Mouse (Mus musculus): ENCODE results near the gene Wdr27. TPM values are rescaled to one million over a fixed set of nuclear protein-coding genes. Genes with fewer than 3 reads are reported as not detected.
A peak's percentile ranks its signal among the peaks of the same experiment; 100 is the strongest.

Wdr27 gene
- total and polyA plus RNA-seq, 3 experiments = 1.7 to 2.3 (median 2.1) TPM

GRCm38 (mm10) chr17:14906611-14907010 lies 36.3 kb downstream of the Wdr27 start:
- H3K4me1 ChIP-seq (ENCODE audit: control insufficient read depth in 1 of 2, insufficient read depth in 2 of 2) = peaks cover 0 to 11% of the 10 kb centered on the region in 2 experiments; a peak in 2 of 4 replicates
- H3K79me2 ChIP-seq (replicated peaks; ENCODE audit: control insufficient read depth, extremely low read depth, insufficient read depth, poor library complexity, severe bottlenecking) = no peaks in the 10 kb centered on the region
- TF ChIP-seq MYC (IDR thresholded peaks at IDR 0.05; ENCODE audit: low read depth, low read length) = no peak
- no peak for TF ChIP-seq USF2 (conservative IDR thresholded peaks at IDR 0.05; ENCODE audit: low read depth, low read length)
- TF ChIP-seq TBP (conservative IDR thresholded peaks at IDR 0.05; ENCODE audit: low read depth, low read length) = no peak
- TF ChIP-seq MXI1 (IDR thresholded peaks at IDR 0.05; ENCODE audit: low read depth, low read length) = no peak
- no peak for TF ChIP-seq SIN3A (IDR thresholded peaks at IDR 0.05; ENCODE audit: low read length)
- TF ChIP-seq USF1 (IDR thresholded peaks at IDR 0.05; ENCODE audit: low read depth, low read length) = no peak
- no peak for TF ChIP-seq ELF1 (IDR thresholded peaks at IDR 0.05; ENCODE audit: low read depth, low read length)
- no peak for TF ChIP-seq MAZ (IDR thresholded peaks at IDR 0.05; ENCODE audit: low read depth, low read length)
- no peak for TF ChIP-seq SMC3 (IDR thresholded peaks at IDR 0.05; ENCODE audit: low read depth, low read length)
- TF ChIP-seq JUN (IDR thresholded peaks at IDR 0.05; ENCODE audit: insufficient read depth, low read depth, low read length) = no peak
- no peak for TF ChIP-seq TCF12 (IDR thresholded peaks at IDR 0.05; ENCODE audit: low read depth, low read length)
- no peak for TF ChIP-seq RCOR1 (conservative IDR thresholded peaks at IDR 0.05; ENCODE audit: low read depth, low read length)
- TF ChIP-seq CTCF (conservative IDR thresholded peaks at IDR 0.05 in 1 of 2, IDR thresholded peaks at IDR 0.05 in 1 of 2; ENCODE audit: low read depth in 2 of 2, low read length in 2 of 2) = no peak
- no peak overlapping the region for H3K9ac ChIP-seq (ENCODE audit: insufficient read depth, low read depth)
- no peak overlapping the region for H3K4me3 ChIP-seq (replicated peaks in 1 of 3; ENCODE audit: low read depth in 2 of 3, low read length in 2 of 3, poor library complexity in 1 of 3)
- no peaks in the 10 kb centered on the region for H3K9me3 ChIP-seq (replicated peaks; ENCODE audit: low read length)
- H3K4me2 ChIP-seq (ENCODE audit: insufficient read depth, low read depth, poor library complexity, severe bottlenecking) = no peak overlapping the region
- dilution Hi-C loops (cut with MboI; ENCODE audit: extremely low pct_ligation_motif_present, extremely low pct_unique_long_range_greater_than_20kb, low sequenced_read_pairs) = no loop called here
- H3K27me3 ChIP-seq (replicated peaks) = no peaks in the 10 kb centered on the region
- peaks cover 0 to 9% of the 10 kb centered on the region in 2 experiments for H3K36me3 ChIP-seq (replicated peaks in 1 of 2; ENCODE audit: control insufficient read depth in 1 of 2, insufficient read depth in 1 of 2, low read length in 1 of 2)
- in situ Hi-C loops (cut with MboI; ENCODE audit: low pct_ligation_motif_present, low pct_unique_long_range_greater_than_20kb, low sequenced_read_pairs) = loop anchor here (25.0 kb wide), 1 partner anchor 619 kb away; the partner anchor contains the start of gene Smoc2
- no peak for DNase-seq (ENCODE audit: extremely low read depth)
- no peak overlapping the region for H3K27ac ChIP-seq (ENCODE audit: insufficient read depth, low read depth)

- dilution Hi-C loops (cut with MboI; ENCODE audit: extremely low pct_ligation_motif_present, extremely low pct_unique_long_range_greater_than_20kb, low sequenced_read_pairs) (no loop called here), in situ Hi-C loops (cut with MboI; ENCODE audit: low pct_ligation_motif_present, low pct_unique_long_range_greater_than_20kb, low sequenced_read_pairs) (loop anchor here (5.0 to 25.0 kb wide), 2 partner anchors 357 to 617 kb away; partner anchors contain the start of gene Smoc2)
- Histone ChIP-seq H3K36me3 (replicated peaks in 1 of 2; ENCODE audit: control insufficient read depth in 1 of 2, insufficient read depth in 1 of 2, low read length in 1 of 2) (peaks cover 0 to 17% of the 10 kb centered on the region in 2 experiments), H3K4me1 (ENCODE audit: control insufficient read depth in 1 of 2, insufficient read depth in 2 of 2) (peaks cover 0 to 10% of the 10 kb centered on the region in 2 experiments; a peak in 2 of 4 replicates), H3K4me2 (ENCODE audit: insufficient read depth, low read depth, poor library complexity, severe bottlenecking) (no peak overlapping the region), H3K9ac (ENCODE audit: insufficient read depth, low read depth) (no peak overlapping the region), H3K27me3 (replicated peaks) (no peaks in the 10 kb centered on the region), H3K9me3 (replicated peaks; ENCODE audit: low read length) (no peaks in the 10 kb centered on the region), H3K4me3 (replicated peaks in 1 of 3; ENCODE audit: low read depth in 2 of 3, low read length in 2 of 3, poor library complexity in 1 of 3) (no peak overlapping the region), H3K27ac (ENCODE audit: insufficient read depth, low read depth) (no peak overlapping the region), H3K79me2 (replicated peaks; ENCODE audit: control insufficient read depth, extremely low read depth, insufficient read depth, poor library complexity, severe bottlenecking) (no peaks in the 10 kb centered on the region)
- TF ChIP-seq SMC3 (IDR thresholded peaks at IDR 0.05; ENCODE audit: low read depth, low read length) (peak; percentile 93), MEF2A (IDR thresholded peaks at IDR 0.05; ENCODE audit: borderline replicate concordance, low read depth, low read length) (no peak), MYC (IDR thresholded peaks at IDR 0.05; ENCODE audit: low read depth, low read length) (0 out of 2 replicates have a peak, but pooled peaks have one; percentile 15), SIN3A (IDR thresholded peaks at IDR 0.05; ENCODE audit: low read length) (no peak), ZNF384 (IDR thresholded peaks at IDR 0.05; ENCODE audit: low read depth, low read length) (peak; percentile 40; the same call in 1 of the 2 replicates), RAD21 (IDR thresholded peaks at IDR 0.05; ENCODE audit: low read depth, low read length) (peak; percentile 98), ZC3H11A (IDR thresholded peaks at IDR 0.05; ENCODE audit: low read depth, low read length) (peak; percentile 77), JUND (conservative IDR thresholded peaks at IDR 0.05; ENCODE audit: low read depth, low read length) (0 out of 2 replicates have a peak, but pooled peaks have one; percentile 28), CTCF (conservative IDR thresholded peaks at IDR 0.05 in 1 of 2, IDR thresholded peaks at IDR 0.05 in 1 of 2; ENCODE audit: low read depth in 2 of 2, low read length in 2 of 2) (peak; percentile 91 to 95), POLR2A (IDR thresholded peaks at IDR 0.05; ENCODE audit: low read depth, low read length) (no peak)
- peak; percentile 67 for DNase-seq (ENCODE audit: extremely low read depth)
Measured at GRCm38 (mm10) chr17:14904637-14905265, 38.2 kb downstream of the Wdr27 start.

Measured in CH12.LX (cell line).